Mouse (Mus musculus): ENCODE measurements around the gene Npm1. TPM values are rescaled to one million over a fixed set of nuclear protein-coding genes. Genes with fewer than 3 reads are reported as not detected.

The Npm1 gene
- 100 to 1,000 TPM; 139 to 148 TPM for total RNA-seq (2021)

DNA sequence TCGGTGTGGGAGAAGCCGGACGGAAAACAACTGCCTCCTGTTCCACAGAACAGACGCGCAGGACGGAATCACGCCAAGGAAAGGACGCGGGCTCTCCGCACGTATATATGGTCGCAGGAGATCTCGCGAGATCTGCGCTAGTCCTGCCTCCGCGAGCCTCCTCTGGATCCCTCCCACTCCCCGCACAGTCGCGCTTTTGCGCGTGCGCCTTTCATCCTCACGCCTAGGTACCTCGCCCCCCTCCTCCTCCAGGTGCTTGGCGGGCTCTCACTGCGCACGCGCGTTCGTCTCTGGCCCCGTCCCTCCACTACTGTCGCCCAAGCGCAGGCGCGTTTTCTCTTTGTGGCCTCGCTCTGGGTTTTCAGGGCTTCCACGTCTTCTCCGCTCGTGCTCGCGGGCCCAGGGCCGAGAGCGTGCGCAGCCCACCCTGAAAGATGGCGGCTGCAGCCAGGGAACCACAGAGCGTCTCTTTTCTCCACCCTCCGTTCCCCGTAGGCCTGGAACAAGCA lies at the start of gene Npm1:
Npm1 (minus strand) TSS at position 209 of the 509 bp plus-strand sequence.
- DNase-seq (ENCODE audit: low spot score in 2 of 2) = peak; percentile 100

DNA sequence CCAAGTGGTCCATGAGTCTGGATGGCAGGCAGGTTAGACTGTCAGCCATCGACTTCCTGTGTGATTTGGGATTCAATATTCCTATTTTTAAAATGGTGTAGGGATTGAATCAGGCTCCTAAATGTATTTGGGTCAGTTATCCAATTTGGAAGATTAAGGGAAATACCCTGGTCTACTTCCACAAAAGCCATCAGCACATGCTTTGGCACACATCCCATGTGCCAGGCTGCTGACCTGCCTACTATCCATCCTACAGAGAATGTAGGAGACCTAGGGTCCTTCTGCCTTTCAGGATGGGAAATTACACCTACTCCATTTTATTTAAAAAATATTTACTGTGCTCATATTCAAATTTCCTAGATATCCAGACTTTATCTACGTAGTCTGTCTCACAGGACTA lies 44.4 kb upstream of the Npm1 start:
- intact Hi-C loops (cut with DNase I) = no loop called here
- no peak for DNase-seq (ENCODE audit: low spot score in 2 of 2)

More for the DNA sequence above, at the start of gene Npm1:
- intact Hi-C loops (cut with DNase I) = loop anchor here (2.0 kb wide), 1 partner anchor 34 kb away; no protein-coding TSS in a partner anchor

DNA sequence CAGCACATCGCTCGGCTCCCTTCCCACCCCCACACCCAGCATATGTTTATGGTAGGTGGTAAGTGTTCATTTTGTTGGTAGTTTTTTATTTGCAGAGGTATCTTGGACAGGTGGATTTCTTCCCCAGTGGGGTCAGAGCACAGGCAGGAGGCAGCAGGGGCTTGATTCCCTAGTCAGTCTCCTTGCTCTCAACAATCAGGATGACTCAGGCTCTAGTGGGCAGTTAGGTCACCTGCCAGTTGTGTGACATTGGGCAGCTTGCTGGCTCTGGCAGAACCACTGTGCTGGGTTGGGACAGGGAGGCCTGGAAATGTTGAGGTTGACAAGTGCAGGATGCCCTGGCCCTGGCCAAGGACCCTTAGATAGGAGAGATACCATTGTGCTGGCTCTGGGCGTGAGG lies 42.0 kb upstream of the Npm1 start:
- DNase-seq (ENCODE audit: low spot score in 2 of 2) = no peak
- intact Hi-C loops (cut with DNase I) = no loop called here

DNA sequence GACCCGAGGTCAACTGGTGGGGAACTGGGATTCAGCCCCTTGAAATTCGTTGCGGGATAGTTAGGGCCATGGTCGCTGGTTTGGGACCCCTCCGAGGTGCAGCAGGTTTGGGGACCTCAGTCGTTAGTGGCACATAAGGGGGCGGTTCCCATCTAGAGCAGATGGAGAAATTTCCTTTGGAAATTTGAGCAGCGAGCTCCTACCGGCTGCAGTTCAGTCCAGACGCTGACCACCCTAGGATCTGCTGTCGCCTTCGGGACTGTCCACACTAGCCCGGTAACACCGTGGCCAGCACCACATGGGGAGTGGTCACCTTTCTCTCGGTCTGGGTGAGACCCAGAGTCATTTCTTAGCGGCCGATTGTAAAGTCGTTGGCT lies 41.3 kb upstream of the Npm1 start:
- intact Hi-C loops (cut with DNase I) = no loop called here
- DNase-seq (ENCODE audit: low spot score in 2 of 2) = no peak

DNA sequence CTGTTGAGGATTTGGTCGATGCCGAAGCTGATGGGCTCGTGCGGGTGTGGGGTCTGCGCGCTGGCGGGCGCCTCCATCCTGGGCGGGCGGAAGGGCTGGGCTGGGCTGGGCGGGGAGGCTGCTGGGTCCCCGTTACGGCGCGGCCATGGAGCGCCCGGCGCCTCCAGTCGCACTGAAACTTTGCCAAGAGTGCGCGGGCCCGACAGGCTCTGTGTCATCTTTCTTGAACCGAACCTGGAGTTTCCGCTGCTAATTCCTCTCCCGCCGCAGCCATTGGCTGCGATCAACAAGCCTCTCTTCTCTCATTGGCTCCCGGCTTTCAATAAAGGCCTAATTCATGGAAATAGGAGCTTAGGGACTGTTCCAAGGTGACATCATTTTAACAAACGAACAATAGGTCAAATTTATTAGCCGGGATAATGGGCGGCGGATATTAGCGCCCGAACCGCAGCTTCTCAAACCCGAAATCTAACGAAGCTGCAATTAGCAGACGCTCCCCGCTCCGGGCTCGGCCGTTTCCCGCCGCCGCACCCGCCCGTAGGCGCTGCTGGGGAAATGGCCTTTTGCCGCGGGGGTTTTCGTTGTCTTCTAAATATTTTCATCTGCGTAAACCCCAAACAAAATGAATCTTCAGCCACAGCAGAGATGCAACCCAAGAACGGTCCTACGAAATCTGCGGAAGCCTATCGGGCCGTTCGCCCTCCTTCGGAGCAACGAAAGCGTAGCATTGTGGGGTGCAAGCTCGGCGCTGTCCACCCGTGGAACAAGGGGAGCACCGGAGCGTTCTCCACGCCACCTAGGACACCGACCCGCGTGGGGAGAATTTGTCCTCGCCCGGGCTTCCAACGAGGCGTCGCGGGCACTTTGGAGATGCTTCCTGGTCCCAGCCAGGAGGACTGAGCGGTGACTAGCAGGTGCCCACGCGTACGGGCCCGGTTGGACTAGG lies 40.6 kb upstream of the Npm1 start, which contains the start of gene Tlx3:
Tlx3 (minus strand) TSS at position 207 of the 946 bp plus-strand sequence.
- DNase-seq (ENCODE audit: low spot score in 2 of 2) = peak in 1 of 2 experiments; percentile 43

DNA sequence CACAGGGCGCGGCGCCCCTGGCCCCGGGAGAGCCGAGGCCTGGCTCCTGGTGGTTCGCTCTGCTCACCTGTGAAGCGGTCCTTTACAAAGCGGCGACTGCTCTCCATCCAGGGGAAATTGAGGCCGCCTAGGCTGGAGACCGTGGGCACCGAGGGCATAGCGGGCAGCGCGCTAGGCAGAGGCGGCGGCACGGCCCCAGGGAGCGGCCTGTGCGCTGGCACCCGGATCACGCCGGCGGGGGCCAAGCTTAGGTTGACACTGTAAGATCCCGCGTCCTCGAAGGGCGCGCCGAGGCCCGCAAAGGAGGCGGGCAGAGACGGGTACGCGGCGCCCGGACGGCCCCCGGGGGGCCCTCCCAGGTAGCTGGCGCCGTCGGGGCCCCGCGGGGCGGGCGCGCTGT lies 40.0 kb upstream of the Npm1 start:
- no peak for DNase-seq (ENCODE audit: low spot score in 2 of 2)
- intact Hi-C loops (cut with DNase I) = no loop called here

More for the DNA sequence above, 40.6 kb upstream of the Npm1 start, which contains the start of gene Tlx3:
- intact Hi-C loops (cut with DNase I) = no loop called here

DNA sequence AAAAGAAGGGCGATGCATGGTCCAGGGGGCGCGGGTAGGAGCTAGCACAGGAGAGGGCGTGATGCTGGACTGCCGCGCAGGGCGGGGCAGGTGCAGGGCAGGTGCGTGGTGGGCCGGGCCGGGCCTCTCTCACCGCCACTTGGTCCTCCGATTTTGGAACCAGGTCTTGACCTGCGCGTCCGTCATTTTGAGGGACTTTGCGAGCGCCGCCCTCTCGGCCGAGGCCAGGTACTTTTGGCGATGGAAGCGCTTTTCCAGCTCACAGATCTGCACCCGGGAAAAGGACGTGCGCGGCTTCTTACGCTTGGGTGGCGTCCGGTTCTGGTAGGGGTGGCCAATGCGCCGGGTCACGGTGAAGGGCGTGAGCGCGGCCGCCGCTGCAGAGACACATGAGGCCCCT lies 39.3 kb upstream of the Npm1 start:
- no peak for DNase-seq (ENCODE audit: low spot score in 2 of 2)
- intact Hi-C loops (cut with DNase I) = no loop called here

DNA sequence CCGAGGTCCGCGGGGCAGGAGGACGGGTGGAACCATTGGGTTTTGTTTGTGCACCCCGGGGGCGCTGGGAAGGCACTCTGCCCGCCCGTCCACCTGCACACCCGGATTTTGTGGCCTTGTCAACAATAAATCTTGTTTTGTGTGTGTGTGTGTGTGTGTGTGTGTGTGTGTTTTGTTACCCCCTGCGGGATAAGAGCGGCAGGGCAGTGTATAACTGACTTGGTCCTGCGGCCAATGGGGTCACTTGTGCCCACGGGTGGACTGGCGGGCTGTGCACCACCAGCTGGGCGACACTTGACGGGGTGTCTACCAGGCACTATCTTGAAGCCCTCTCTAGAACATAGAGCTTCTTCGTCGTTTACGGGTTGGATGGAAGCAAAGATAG lies 38.6 kb upstream of the Npm1 start:
- peak in 1 of 2 experiments; percentile 6 for DNase-seq (ENCODE audit: low spot score in 2 of 2)
- intact Hi-C loops (cut with DNase I) = no loop called here

DNA sequence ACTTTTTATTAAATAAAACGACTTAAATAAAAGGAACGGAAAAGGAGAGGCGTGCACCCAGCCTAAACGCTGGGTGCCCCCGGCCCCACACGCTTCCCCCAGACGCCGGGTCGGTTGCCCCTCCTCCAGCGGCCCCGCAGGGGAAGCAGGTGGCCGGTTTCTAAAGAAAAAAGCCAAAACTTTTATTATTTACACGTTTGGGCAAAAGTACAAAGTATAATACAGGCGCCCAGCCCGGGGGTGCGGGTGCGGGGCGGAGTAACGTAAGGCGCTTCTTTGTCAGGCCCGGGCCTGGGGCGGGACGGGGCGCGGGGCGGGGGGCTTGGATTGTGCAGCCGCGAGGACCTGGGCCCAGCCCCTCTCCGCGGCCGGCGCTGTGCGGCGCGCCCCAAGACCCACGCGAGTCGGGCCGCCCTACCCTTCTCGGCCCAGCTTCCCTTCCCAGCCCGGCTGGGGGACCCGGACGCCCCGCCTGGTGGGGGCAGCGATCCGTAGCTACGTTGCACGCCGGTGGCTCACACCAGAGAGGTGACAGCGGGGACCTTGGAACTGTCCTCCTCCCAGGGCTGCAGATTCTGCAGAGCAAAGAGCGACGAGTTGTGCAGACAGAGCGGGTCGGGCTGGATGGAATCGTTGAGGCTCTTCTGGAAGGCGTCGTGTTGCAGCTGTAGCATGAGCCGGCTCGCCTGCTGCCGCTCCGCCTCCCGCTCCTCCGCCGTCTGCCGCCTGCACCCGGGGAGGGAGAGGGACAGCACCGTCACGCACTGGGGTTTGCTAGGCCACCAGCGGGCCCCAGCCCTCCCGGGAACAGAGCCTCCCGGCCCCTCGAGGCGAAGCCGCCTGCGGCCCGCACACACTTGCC lies 38.0 kb upstream of the Npm1 start:
- intact Hi-C loops (cut with DNase I) = no loop called here

DNA sequence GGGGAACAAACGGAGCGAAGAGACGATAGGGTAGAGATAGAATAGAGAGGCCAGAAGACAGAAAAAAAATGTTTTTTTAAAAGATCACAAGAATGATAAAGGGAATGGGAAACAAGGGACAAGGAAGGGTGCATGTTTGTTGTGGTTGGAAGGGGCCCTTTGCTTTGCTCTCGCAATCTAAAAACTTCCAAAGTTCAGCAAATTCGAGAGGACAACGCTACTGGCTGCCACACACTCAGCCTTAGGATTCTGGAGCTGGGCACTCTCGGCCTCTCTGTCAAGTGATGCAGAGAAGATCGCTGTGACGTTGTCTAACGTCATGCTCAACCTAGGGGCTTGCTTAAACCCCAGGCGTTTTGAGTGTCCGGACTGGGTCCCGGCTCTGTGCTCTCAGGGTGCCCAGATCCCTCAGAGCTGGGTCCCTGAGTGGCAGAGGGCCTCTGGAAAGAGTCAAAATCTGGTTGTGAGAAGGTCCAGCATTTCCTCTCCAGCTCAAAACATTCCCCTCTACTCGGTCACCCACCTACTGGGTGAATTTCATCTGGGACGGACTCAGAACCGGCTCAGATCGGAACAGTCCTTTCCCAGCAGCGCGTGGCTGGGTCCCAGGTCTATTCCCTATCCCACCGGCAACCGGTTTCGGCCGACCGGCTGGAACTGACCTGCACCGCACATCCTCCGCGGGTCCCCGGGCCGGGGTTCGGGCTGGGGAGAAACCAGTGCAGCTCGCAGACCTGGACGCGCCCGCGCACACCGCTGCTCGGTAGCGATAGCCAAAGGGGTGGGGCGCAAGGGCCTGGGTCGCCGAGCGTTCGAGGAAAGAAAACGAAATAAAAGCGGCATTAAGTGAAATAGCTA lies 37.1 kb upstream of the Npm1 start:
- intact Hi-C loops (cut with DNase I) = no loop called here
- DNase-seq (ENCODE audit: low spot score in 2 of 2) = peak in 1 of 2 experiments; percentile 18

More for the DNA sequence above, 38.0 kb upstream of the Npm1 start:
- DNase-seq (ENCODE audit: low spot score in 2 of 2) = peak in 1 of 2 experiments; percentile 11

DNA sequence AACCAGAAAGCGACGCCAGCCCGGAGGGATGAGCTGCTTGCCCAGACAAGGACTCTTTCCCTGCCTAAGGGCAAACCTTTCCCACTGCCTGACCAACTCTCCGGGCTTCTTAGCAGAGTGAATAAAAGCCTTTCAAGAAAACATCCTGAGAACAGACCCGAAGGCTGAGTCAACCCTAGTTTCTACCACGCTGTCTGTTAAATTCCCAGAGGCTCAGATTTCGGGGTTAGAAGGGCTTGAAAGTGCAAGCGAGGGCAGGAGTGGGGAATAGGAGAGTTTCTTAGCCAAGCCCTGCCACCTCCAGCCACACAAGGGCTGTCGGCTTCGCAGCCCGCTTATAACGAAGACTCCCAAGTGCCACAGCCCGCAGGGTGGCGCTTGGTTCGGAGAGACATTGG lies 36.1 kb upstream of the Npm1 start:
- intact Hi-C loops (cut with DNase I) = no loop called here
- no peak for DNase-seq (ENCODE audit: low spot score in 2 of 2)

DNA sequence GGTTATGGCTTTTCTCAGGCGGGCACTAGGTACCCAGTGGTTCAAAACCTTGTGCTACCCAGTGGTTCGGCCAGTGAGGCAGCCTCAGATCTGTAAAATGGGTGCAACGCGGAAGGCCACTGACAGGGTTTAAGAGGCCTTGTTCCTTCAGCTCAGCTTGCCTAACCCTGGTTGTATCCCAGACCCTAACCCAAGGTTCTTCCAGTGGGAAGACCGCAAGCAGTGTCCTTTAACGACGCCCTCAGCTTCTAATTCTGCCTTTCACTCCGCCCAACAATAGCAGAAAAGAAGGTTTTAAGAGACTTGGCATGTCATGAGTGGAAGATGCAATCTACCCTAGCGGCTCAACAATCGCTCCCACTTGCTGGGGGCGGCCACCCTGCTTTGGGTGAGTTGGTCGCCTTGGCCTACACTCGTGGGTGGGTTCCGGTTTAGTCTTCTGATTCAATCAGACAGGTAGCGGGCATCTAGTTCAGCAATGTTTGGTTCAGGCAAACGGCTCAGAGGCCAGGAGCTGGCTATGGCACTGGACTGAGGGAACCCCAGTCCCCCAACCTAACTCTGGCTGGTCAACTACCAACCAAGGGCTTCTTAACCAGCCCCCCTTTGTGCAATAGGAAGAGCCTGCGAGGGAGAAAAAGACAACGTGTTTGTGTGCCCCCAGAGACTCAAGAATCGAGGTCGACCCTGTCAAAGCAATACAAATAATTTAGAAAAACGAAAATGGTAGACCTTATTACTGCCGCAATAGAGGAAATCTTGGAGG lies 35.5 kb upstream of the Npm1 start:
- intact Hi-C loops (cut with DNase I) = no loop called here
- no peak for DNase-seq (ENCODE audit: low spot score in 2 of 2)

DNA sequence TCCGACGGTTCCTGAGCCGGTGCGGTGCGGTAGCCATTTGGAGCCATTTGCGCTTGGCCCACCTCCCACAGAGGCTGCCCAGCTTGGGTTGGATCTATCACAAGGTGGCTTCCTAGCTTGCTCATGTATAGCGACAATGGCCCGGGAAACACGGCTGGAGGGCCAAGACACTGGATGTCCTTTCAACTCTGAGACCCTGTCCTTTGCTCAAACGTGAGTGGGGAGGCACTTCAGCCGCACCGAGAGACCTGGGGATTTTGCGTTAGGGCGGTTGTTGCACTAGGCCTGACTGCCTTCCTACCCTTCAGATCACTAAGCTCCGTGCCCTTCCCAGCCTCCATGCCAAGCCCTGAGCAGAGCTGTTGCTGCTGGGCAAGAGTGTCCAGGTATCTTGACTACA lies 34.7 kb upstream of the Npm1 start:
- intact Hi-C loops (cut with DNase I) = loop anchor here (2.0 kb wide), 1 partner anchor 35 kb away; the partner anchor contains the start of gene Npm1
- no peak for DNase-seq (ENCODE audit: low spot score in 2 of 2)

DNA sequence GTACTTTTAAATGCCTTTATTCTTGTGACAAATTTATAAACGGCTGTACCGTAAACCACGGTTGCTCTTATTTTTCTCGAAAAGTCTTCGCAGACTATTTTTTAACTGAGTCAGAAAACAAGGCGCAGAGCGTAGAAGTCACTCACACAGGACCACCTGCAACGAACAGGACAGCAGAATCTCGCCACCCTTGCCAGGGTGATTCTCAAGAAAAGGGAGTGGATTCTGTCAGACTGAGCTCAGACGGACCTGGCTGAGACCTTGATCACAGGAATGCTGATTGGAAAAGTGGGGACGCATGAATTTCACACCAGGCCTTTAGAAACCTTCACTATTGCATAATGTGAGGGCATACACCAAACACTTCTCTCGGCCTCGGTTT lies 34.1 kb upstream of the Npm1 start:
- intact Hi-C loops (cut with DNase I) = loop anchor here (2.0 kb wide), 1 partner anchor 34 kb away; the partner anchor contains the start of gene Npm1
- DNase-seq (ENCODE audit: low spot score in 2 of 2) = no peak

DNA sequence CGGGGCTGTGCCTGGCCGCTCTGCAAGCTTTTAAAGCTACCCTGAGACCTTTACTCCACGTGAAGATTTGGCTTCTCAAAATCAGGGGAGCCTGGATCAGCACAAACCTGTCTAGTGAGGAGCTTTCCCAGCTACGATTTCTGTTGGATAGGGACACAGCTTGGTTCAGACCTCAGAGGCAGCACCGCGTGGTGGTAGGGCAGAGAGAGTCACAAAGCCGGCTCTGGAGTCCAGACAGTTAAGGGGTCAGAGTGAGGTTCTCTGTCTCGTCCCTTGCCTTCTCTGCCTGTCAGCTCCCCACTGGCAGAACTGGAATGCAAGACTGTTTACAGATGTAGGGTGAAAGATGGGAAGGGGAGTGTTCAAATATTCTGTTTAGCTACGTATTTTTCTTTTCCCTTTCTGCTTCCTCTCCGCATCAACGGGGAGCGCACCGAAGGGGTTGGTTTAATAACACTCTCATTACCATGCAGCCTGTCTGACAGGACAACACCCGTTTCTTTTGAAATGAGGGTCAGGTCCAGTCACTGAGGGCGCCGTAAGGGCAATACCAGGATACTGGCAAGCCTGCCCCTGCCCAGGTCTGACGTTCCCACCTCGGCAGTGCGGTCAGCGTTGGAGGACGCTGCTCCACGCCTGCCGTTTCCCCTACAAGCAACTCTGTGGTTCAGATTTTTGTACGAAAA lies 33.6 kb upstream of the Npm1 start:
- DNase-seq (ENCODE audit: low spot score in 2 of 2) = no peak

DNA sequence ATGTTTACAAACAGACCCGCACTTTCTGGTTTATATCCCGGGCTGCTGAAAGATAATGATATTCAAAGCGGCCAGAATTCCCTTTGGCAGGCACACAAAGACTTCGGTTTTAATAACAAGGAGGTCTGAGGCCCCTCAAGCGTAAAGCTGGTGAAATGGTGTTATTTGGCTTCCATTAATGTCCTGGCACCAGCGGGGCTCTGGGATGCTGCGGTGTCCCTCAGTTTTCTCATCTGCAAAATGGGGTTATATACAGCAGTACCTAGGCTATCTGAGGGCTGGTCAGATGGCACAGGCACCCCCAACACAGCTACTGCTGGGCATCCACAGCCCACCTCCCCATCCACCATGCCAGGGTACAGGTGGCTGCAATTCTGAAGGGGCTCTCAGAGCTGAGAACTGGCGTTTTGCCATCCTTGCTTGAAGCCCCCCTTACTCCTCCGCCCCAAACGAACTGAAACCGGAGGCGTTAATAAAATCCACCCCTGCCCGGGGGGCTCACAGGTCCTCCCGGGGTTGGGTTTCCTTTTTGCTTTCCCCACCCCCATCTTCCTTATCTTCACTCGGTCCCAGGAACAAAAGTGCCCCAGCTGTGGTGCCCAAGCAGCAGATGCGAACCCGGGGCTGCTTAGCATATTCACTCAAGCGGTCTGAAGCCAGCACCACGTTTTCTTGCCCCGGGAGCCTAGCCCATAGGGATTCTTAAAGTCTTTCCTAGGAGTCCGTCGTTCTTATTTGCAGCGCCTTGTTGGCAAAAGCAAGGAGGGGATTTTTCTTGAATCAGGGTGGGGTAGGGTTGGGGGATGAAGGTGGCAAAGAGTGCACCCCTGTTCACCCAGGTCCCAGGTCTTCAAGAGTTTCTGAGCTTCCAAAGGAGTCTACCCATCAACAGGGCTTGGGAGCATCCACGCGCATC lies 32.8 kb upstream of the Npm1 start:
- no peak for DNase-seq (ENCODE audit: low spot score in 2 of 2)
- intact Hi-C loops (cut with DNase I) = loop anchor here (2.0 kb wide), 1 partner anchor 33 kb away; the partner anchor contains the start of gene Npm1

More for the DNA sequence above, 33.6 kb upstream of the Npm1 start:
- intact Hi-C loops (cut with DNase I) = loop anchor here (2.0 kb wide), 1 partner anchor 34 kb away; the partner anchor contains the start of gene Npm1

DNA sequence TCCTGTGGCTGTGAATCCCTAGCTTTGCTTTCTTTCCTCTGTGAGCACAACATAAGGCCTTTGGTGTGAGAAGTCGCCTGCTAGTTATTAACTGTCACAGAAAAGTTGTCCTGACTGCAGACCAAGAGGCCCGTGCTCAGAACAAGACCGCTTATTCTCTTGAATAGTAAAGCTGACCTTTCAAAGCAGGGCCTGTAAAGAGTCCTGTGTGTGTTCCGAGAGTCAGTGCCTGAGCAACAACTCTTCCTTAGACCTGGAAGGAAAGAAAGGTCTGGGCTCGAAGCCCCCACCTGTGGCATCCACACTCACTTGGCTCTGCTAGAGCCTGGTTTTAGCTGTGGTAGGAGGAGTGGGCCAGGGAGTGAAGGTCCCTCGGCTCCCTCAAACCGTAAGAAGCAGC lies 32.1 kb upstream of the Npm1 start:
- intact Hi-C loops (cut with DNase I) = no loop called here

More for the DNA sequence above, 32.1 kb upstream of the Npm1 start:
- DNase-seq (ENCODE audit: low spot score in 2 of 2) = no peak

All from left cerebral cortex, postnatal 36 days (tissue).